Mouse (Mus musculus): ENCODE measurements around the gene Gm4559.

GRCm38 (mm10) chr7:142285130-142285835, 11.1 kb upstream of the Gm4559 start:
- TF ChIP-seq E2F4 (IDR thresholded peaks at IDR 0.05; ENCODE audit: insufficient read depth), result no peak
- TF ChIP-seq POLR2A (IDR thresholded peaks at IDR 0.05; ENCODE audit: insufficient read length, low read depth), result no peak
- TF ChIP-seq USF1 (IDR thresholded peaks at IDR 0.05; ENCODE audit: low read depth), result no peak
- no peak for TF ChIP-seq SRF (IDR thresholded peaks at IDR 0.05; ENCODE audit: control insufficient read depth, insufficient read length, low read depth)
- TF ChIP-seq POLR2AphosphoS2 (IDR thresholded peaks at IDR 0.05; ENCODE audit: insufficient read length, low read depth), result no peak

Measured in myocyte (in vitro differentiated cells).